Mouse (Mus musculus) ovary, adult 18-20 months (tissue): Measurements from ENCODE around the gene Il10rb.
A peak's percentile ranks its signal among the peaks of the same experiment; 100 is the strongest.
"Not testable (repeated sequence)": the region's sequence is repeated elsewhere in the genome, so short reads cannot be mapped to it uniquely, and the experiment has no call there.

ENCODE experiments used
- DNase-seq: peaks from one replicate; pipeline ENCODE4 v3.0.0; 2022; ENCODE audit warnings: low spot score, mixed read lengths

The Il10rb gene

DNA sequence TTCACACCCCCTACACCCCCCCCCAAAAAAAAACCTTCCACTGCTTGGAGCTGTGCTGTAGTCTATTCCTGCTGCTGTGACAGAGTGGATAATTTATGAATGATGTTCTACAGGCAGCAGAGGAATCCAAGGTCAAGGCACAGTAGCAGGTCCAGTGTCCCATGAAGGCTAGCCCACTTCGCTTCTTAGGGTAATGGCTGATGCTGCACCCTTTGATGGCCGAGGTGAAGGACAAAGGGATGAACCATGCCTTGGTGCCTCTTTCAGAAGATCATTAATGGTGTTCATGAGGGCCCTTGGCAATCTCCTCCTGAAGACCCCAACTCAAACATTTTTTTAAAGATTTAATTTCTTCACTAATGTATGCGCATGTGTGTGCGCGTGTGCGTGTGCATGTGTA is 10.4 kb downstream of the Il10rb start:
- no peak for DNase-seq

DNA sequence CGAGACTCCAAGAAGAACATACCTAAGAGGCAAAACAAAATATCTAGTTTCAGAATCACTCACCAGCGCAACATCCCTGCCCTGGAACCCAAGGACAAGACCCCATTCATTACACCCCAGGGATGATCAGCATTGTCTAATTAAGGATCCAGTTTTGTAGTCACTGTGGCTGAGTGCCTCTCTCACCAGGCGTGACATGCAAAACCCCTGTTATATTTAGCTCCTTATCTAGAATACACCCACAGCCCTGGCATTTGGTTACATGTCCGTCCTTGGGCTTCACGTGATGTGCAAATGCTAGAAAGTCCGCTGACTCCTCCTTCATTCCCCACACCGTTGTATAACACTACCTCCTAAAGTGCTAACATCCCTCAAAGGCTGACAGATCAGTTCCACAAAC is 11.0 kb downstream of the Il10rb start:
- peak; percentile 50 for DNase-seq

DNA sequence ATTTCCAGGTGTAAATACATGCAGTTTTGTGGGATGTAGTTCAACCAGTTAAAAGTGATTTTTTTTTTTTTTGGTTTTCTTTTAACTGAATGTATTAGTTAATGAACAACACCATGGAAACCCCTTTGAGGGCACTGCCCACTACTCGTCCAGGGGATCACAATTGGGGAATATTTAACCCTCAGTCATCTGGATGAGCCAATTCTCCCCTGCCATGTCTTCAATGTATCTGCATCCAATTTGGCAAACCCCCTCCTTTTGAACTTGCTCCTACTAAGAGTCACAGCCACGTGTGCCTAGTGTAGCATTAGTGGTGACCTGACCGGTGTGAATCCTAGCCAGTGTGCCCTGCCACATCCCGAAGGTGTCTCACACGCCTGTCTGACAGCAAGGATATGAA is 12.6 kb downstream of the Il10rb start:
- no peak for DNase-seq

DNA sequence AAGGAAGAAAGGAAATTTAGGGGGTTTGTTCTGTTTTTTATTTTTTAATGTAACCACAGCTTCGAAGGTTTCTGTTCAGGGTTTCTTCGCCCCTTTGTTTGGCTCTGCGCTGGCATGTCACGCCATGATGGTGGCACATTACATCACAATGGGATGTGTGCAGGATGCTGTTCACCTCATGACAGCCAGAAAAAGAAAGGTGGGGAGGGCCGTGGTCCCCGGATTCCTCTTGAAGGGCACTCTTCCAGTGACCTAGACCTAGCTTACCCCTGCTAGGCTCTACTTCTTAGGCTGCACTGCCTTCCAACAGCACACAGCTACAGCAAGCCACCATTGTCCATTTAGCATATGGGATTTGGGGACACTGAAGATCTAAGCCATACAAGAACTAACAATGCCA is 19.9 kb downstream of the Il10rb start:
- no peak for DNase-seq

DNA sequence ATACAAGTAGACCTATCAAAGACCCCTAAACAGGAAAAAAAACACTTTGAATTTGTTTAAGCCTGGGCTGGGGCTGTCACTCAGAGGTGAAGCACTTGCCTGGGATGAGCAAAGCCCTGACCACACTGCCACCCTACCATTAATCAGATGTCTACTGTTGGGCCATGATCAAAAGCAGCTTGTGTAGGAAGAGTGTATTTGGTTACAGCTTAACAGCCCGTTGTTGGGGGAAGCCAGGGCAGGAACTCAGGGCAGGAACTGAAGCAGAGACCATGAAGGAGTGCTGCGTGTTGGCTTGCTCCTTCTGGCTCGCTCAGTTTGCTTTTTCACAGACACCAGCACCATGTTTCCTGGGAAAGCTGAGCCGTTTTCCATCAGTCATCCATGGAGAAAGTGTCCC is 20.6 kb downstream of the Il10rb start:
- no peak for DNase-seq

DNA sequence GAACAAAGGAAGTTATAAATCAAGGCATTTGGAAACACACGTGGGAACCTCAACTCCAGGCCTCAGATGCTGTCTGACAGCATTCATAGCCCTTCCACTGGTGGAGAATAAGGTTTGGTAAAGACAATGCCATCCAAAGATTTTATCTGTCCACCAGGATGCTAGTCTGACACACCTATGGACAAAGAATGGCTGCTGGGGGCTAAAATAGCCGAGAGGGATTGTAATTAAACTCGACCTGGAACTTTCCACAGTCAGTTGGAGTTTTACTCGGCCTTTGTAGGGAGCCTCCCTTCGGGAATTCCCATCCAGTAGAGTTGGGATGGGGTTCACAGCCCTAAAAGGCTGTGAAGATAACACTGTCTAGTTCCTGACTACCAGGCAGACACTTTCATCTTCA is 21.5 kb downstream of the Il10rb start:
- no peak for DNase-seq

DNA sequence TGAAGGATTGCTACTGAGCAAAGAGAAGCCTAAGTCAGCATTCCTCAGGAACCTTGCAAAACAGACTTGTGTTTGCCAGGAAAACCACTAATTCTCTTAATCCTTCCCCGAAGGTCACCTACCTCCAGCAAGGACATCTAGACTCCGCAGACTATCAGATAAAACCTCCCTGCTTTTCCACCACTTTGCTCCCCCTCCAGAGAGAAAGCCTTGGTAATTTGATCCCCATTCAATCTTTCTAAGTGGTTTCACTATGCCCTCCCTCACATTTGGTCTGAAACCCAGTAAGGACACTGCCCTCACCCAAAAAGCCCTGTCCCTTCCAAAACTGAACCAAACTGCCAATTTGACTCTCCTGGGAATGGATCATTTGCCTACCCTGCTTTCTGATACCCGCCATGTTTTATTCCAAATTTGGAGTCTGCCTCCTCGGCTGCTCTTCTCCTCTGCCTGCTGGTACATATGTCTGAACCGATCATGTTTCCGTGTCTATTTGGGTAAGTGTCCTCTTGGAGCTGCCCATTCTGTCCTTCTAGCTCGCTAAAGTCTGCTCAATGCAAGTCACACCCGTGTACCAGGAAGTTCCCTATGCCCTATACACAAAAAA is 22.4 kb downstream of the Il10rb start:
- peak; percentile 65 for DNase-seq

DNA sequence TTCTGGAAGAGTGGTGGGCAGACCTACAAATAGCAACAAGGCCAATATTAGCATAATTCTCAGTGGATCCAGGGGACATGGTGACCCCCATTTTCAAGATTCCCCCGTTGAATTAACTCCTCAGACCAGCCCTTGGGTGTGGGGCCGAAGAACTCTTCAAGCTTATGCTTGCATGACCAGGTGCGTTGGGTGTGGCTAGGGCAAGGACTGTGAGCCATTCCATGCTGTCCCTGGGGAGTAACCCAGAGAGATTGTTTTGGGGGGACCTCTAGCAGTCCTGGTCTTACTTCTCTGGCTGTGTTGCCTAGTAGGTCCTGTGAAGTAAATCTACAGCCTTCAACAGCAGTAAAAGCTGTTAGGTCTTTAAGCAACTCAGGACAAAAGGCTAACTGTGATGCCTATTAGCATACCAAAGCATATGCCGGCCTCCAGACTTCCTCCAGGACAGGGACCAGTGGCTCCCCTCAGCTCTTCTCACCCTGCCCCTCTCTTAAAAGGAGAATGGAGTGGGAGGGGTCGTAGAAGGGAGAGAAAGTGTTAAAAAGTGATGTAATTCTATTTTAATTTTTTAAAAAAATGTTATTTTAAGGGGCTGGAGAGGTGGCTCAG is 26.9 kb downstream of the Il10rb start:
- no peak for DNase-seq

DNA sequence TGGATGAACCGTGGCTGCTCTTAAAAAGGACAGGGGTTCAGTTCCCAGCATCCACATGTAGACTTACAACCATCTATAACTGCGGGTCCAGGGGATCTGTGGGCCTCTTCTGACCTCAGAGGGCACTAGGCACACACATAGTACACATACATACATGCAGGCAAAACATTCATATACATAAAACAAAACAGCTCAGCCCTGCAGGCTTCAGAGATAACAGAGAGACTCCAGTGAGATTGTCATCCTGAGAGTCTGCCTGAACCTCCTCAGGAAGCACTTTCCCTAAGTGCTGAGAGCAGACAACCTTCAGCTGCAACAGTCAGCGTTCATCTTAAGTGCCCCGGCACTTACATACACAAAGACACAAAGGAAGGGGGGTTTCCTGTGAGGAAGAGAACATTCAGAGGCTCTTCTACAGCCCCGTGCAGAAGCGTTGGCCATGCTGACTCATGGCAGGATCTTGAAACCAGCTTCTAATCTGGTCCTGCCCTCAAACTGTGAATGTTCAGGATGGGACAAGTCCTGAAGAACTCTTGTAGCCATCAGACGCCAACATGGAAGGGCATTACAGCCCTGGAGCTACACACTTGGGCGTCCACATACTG is 27.5 kb downstream of the Il10rb start:
- DNase-seq = no peak

DNA sequence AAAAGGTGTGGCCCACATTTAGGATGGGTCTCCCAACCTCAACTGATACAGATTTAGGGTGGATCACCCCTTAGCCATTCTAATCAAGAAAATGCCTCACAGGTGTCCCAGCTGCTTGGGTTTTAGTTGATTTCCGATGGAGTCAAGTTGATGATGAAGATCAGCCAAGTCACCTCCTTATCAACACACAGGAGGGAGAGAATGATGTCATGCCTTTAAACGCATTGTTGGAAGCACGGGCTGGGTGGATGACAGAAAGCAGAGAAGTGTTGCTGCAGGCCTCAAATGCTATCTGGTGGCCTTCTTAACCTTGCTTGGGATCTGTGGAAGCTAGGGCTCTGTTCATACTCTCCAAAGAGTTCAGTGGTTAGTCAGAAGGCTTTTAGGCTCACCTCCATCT is 28.2 kb downstream of the Il10rb start:
- DNase-seq = no peak

DNA sequence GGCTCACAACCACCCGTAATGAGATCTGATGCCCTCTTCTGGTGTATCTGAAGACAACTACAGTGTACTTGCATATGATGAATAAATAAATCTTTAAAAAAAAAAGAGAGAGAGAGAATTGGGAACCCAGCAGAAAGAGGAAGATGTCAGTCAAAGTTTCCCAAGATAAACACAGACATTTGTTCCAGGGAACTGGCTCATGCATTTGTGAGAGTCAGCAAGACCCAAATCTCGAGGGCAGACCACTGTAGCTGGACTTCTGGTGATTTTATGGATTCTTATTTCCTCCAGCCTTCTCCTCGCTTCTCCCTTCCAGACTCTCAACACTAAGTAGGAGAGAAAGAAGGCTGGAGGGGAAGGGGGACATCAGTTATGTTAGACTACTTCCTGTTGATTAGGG is 32.1 kb downstream of the Il10rb start:
- no peak for DNase-seq

DNA sequence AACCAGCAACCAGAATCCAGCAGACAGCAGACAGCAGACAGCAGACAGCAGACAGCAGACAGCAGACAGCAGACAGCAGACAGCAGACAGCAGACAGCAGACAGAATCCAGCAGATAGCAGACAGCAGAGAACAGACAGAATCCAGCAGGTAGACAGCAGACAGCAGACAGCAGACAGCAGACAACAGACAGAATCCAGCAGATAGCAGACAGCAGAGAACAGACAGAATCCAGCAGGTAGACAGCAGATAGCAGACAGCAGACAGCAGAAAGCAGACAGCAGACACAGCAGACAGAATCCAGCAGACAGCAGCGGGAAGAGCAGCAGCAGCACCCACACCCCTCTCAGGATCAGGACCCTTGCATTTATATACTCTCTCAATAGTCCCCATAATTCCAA is 32.6 kb downstream of the Il10rb start:
- DNase-seq = not testable (repeated sequence)

DNA sequence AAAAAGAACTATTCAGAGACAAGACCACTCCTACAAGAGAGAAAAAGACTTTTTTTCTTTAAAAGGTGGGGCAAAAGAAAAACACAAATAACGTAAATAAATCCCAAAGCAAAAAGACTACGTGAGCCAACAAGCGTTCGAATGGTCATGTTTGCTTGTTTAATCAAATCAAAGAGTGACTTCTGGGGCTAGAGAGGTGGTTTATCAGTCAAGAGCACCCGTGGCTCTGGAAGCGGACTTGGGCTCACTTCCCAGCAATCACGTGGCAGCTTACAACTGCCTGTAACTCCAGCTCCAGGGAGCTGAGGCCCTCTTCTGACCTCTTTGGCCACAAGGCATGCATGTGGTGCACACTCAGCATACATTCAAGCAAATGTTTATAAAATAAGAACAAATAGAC is 35.4 kb downstream of the Il10rb start:
- peak; percentile 72 for DNase-seq

DNA sequence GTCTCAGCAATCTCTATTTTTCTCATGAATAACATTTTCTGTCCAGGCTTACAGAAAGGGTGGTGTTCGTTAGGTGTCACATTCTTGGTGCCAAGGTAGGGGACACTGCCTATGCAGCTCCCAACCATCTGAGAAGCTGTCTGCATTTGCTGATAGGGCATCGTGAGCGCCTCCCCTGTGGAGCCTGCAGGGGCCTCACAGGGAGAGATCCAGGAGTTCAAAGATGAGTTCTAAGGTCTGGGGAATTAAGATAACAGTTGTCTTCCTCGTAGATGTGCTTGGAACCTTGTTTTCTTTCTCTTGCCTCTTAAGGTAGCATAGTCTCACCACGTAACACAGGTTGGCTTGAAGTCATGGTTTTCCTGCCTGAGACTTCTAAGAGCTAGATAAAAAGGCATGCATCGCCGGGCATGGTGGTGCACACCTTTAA is 35.9 kb downstream of the Il10rb start:
- DNase-seq = no peak

DNA sequence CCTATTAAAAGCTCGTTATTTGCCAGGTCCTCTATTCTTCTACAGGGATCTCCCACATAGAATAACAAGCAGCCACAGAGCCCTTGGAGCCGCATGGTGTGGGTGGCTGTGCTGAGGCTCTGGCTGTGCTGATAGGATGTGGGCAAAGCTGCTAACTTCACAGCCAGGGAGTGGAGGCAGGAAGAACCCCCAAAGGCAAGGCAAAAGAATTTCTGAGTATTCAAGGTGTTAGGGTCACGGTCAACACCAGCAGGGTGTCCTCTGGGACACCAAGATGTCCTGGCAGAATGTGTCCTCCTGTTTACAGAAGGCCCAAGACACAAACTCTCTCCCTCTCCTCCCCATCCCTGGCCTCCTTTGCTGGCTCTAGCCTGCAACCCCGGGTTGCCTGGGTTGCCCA is 36.5 kb downstream of the Il10rb start:
- DNase-seq = no peak

DNA sequence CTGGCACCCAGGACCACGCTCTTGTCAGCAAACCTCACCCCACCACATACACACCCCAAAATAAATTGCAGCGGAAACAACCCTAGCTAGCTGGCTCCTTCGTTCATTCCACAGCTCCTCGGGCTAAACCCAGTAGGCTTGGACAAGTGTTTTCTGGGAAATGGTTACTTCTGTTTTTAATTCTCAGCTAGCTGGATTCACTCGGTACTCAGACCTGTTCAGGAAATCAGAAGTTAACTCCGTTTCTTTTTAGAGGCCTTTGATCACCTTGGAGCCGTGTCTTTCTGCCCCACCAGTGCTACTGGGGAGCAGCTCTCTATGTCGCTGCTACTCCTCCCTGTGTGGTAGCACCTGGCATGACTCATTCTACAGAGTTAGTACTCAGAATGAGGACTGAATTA is 37.2 kb downstream of the Il10rb start:
- DNase-seq = no peak

DNA sequence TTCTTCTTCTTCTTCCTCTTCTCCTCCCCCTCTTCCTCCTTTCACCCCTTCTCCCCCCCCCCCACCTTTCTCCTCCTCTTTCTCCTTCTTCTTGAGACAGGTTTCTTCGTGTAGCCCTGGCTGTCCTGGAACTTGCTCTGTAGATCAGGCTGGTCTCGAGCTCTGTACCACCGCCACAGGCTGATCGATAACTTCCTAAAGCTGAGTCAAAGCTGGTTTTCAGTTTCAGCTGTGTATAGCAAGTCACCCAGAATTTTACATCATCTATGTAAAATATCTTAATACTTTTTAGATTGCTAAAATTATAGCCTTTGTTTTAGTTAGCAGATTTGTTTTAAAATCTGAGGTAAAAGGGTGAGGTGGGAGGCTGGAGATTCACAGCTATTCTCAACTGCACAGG is 38.9 kb downstream of the Il10rb start:
- no peak for DNase-seq

DNA sequence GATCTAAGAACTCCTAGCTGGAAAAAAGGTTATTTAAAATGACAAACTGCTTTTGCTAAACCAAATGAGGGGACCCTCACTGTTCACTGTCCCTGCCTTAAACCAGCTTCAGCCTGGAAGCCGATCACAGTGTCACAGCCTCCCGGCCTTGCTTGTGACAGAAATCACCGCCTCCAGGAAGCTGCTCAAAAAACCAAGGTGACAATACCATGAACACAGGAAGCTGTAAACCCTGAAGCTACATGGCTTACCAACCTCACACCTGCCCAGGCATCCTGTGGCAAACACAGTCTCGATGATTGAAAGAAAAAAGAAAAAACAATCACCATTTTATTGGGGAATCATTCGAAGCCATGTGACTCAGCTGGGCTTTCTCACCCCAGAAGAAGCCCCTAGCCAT is 39.6 kb downstream of the Il10rb start:
- DNase-seq = no peak

DNA sequence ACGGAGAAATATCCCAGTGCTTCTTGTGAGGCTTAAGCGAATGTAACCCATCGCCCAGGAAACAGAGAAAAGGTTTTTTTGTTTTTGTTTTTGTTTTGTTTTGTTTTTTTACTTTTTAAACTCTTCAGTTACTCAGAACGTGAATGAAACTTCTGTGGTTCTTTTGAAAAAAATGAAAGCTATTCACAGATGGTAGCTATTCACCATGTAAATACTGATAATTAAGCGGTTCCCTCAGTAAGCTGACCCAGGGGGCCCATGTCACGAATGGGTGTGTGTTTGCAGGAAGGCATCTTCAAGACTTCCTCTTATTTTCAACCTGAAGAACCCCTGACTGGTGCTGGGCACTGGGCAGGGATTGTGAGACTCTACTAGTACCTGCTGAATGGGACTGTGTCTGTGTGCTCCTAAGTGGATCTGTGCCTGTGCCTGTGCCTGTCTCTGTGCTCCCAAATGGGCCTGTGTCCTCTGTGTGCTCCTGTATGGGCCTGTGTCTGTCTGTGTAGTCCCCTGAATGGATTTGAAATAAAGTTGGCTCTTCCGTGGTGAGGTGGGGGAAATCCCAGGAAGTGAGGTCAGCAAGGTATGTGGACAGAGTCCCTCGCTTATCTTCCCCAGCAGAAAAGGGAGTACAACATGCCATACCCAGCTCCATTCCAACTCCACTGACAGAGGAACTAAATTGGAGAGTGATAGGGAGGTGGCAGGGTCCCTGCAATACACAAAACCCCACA is 41.0 kb downstream of the Il10rb start:
- no peak for DNase-seq

DNA sequence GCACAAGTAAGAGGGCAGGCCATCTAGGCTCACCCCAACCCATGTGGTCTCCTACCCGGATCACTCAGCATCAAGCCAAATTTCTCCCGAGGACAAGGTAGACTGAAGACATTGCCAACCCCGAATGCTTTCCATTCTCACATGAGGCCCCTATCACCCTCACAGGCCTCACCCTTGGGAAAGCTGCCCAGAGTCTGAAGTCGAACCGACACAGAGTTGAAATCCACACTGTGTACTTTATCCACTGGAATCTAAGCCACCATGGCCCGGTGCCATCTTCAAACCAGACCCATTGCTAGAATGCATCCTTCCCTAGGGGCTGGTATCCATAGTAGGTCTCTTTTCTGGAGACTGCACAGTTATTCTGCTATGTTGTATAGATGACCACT is 41.5 kb downstream of the Il10rb start:
- DNase-seq = no peak

DNA sequence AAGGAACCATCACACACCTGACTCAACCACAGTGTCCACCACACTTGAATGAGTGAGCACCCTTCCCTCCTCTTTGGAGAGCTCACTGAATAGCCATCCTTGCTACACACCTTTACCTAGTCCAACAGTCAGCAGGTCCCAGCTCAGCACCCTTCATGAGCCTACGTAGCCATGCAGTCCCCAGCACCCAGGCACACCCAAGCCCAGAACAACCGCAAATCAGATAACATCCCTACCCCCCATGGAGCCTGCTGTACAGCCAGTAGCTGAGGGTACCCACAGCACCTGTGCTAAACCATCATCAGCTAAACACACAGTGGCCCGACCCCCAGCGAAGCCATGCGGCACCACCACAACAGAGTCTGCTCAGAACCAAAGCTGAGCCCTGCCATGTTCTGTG is 42.1 kb downstream of the Il10rb start:
- DNase-seq = no peak

DNA sequence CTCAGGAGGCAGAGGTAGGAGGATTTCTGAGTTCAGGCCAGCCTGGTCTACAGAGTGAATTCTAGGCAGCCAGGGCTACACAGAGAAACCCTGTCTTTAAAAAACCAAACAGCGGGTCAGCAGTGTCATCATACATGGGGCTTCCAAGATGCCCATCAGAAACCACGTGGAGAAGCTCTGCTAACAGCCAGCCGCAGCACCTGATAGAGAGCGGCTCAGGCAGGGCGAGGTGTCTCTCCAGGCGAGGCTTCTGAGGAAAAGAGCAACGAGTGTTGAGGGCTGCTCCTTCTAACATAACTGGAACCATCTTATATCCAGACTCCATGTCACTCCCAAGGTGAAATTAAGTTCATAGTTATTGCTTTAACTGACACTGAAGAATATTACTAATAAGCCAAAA is 42.9 kb downstream of the Il10rb start:
- no peak for DNase-seq
